Mouse (Mus musculus) neutrophil, adult 5-6 weeks (primary cell): ENCODE measurements around the gene Coq10b. TPM values are rescaled to one million over a fixed set of nuclear protein-coding genes. Genes with fewer than 3 reads are reported as not detected.
"Not testable (repeated sequence)": the region's sequence is repeated elsewhere in the genome, so short reads cannot be mapped to it uniquely, and the experiment has no call there.

Experiments used
- ATAC-seq: fragments of 151-379, 151-347 bp; 2 replicates; pipeline ENCODE4 v1.8.0; 2017; ENCODE audit warnings: mild to moderate bottlenecking, moderate TSS enrichment; ENCODE audit not compliant: insufficient number of reproducible peaks, poor library complexity, low FRiP score, severe bottlenecking; ENCODE audit errors: extremely low read depth
- total RNA-seq: library from RNA; stranded (forward); fragments of 200-1000 nt; gene quantifications from 2 replicates; pipeline ENCODE4 v1.2.3, GENCODE M21; 2017

The Coq10b gene
- total RNA-seq, 1 experiment from 2014 or later: 79.3 TPM

DNA sequence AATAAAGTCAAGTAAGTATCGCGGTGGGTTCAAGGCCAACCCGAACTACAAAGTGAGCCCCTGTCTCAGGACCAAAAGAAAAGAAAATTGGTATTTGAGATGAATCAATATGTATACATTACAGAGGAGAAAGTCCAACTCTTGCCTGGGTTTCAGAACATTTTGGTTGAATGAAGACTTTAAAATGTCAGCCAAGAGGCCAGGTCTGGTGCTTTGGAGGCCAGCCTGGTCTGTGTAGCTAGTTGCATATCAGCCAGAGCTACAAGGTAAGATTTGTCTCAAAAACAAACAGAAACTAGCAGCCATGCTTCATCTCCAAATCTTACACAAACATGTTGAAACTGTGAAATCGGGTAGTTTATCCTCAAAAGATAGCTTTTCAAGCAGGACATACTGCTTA, 1.0 kb downstream of the Coq10b start:
- no peak for ATAC-seq

DNA sequence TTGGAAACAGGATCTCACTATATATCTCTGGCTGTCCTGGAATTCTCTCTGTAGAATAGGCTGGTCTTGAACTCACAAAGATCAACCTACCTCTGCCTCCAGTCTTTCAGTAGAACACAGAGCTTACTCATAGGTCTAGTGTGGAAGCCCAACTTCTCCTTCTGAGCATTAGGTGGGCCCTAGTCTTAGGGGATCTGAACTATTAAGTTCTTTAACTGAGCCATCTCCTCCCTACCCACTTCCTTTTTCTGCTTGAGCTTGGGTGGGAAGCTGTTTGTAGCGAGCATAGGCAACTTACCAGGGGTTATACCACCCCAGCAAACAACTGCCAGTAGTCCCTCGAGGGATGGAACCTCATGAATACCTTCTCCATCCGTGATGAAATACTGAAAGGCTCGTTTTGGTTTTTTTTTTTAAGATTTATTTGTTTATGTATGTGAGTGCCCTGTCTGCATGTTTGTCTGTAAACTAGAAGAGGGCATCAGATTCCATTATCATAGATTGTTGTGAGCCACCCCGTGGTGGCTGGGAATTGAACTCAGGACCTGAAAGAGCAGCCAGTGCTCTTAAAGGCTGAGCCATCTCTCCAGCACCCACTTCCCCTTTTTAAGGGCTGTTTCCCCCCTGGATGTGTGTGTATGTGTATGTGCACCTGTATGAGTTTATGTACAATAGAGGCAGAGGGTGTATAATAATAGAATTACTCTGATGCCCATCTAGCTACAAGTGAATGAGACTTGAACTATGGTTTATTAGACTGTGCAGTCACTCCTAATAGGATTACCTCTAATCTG, 2.9 kb downstream of the Coq10b start:
- no peak for ATAC-seq

DNA sequence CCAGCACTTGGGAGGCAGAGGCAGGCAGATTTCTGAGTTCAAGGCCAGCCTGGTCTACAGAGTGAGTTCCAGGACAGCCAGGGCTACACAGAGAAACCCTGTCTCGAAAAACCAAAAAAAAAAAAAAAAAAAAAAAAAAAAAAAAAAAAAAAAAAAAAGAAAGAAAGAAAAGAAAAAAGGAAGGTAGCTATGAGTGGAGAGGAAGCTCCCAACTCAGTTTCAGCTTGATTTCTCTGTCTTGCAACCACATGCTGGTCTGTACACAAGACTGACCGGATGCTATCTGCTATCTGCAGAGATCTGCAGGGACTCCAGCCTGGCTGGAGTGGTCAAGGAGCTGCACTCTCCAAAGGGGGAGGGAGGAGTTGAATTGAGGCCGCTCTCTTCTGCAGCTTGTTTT, 5.8 kb downstream of the Coq10b start:
- ATAC-seq: not testable (repeated sequence)

DNA sequence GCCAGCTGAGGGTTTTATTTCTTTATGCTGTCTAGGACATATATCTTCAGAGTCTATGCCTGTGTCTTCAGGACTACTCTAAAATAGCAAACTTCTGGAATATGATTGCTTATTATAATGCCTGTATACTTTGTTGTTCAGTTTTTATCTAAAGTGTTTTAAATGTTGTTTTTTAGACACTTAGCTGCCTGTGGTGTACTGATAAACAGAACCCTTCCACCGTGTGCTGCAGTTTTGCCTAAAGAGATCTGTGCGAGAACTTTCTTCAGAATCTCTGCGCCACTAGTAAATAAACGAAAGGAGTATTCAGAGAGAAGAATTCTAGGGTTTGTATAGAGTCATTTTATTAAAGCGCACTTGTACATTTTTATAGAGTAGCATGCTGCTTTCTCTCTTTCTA, 8.5 kb downstream of the Coq10b start:
- no peak for ATAC-seq

DNA sequence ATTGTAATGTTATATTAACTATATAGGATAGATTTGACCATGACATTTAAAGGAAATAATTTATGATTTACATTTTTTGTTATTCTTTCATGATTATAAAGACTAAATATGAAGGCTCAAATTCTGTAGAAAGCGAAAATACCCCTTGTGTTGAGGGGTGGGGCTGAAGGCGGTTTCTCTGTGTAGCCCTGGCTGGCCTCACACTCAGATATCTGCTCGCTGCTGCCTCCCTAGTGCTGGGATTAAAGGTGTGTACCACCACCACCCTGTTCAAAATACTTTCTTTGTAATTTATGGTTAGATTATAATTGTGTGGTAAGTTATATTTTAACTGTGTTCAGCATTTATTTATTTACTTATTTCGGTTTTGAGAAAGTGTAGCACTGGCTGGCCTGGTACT, 9.2 kb downstream of the Coq10b start:
- no peak for ATAC-seq

DNA sequence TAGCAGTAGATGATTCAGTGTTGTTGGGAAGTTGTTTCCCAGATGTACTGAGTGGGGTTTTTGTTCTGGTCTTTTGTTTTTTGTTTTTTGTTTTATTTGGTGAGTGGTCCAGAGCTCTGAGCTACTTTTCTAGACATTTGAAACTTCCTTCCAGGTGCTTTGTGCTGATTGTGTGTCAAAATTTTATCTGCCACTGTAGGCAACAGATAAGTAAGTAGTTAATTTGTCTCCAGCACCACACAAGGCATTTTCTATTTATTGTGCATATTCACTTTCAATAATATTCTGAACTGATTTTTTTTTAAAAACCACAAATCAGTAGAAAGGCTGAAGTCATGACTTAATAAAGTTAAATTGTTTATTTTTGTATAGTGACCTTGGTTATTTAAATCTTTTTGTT, 19.8 kb downstream of the Coq10b start:
- not testable (repeated sequence) for ATAC-seq

DNA sequence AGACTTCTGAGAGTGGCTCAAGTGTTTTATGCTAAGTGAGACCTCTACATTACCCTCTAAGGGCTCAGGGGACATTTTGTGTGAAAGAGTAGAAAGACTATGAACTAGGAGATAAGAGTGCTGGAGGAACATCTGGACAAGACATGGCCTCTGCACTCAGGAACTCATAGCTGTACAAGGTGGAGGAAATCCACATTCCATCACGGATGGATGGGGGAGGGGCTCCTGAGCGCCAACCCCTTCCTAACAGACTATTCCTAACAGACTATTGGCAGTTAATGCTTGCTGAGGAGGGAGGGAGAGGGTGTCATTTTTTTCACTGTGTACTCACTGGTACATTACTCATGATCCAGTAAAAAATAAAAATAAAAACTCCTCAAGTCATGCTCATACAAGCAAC, 22.2 kb downstream of the Coq10b start:
- no peak for ATAC-seq

DNA sequence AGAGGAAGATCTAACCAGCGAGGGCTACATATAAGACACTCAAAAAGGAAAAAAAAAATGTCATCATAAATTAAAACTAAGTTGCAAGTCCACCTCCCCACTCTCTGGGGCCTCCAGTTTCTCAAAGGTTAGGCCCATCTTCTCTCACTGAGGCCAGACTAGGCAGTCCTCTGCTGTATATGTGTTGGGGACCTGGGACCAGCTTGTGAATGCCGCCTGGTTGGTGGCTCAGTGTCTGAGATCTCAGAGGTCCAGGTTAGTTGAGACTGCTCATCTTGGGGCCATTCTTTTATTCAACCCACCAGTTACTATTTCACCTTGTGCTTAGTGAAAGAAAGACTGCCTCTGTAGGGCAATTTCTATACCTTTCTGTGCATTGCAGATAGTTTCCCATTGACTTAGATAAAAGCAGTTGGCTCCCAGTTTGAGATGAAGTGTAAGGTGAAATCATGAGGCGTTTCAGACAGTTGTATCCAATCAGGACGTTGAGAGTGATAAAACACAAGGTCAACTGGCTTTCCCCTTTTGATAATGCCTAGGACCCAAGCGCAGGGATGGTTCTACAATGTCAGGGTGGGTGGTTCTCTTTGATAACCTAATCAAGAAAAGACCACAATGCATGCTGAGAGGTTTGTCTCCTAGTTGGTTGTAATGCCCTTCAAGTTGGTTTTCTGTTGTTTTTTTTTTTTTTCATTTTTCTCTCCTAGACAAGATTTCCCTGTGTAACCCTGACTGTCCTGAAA, 23.3 kb downstream of the Coq10b start:
- no peak for ATAC-seq

DNA sequence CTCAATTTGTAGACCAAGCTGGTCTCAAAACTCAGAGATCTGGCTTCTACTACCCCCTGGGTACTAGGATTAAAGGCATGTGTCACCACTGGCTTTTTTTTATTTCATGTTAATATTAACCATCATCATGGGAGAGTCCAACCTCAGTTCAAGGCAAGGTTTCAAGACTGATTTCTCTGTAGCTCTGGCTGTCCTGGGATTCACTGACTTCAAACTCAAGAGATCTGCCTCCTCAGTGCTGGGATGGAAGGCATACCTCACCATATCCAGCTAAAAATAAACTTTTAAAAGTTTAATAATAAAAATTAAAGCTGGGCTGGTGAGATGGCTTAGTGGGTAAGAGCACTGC, 23.8 kb downstream of the Coq10b start:
- no peak for ATAC-seq

DNA sequence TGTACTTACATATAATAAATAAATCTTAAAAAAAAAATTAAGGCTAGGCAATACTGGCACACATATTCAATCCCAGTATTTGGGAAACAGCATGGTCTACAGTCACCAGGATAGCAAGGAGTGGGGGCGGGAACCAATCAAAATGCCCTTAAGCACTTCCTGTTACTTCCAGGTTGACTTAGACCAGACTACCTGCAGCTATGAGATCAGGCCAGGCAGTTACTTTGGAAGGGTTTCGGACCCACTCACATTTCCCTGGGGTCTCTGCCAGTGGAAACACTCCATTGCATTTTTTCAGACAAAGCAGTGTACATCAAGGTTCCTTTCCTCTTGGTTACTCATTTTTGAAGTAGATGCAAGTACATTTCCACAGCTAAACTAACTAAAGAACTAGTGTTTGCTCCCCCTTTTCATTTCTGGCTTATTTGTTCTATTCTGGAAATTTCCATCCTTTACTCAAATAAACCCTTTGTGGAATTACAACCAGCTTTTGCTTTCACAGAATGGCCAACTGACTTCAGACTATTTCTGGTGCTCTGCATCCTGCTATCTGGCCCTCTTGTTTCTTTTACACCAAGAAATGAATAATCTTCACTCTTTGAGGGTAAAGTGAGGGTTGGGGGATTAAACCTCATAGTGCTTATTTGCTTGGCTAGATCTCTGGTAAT, 24.4 kb downstream of the Coq10b start:
- ATAC-seq: no peak

DNA sequence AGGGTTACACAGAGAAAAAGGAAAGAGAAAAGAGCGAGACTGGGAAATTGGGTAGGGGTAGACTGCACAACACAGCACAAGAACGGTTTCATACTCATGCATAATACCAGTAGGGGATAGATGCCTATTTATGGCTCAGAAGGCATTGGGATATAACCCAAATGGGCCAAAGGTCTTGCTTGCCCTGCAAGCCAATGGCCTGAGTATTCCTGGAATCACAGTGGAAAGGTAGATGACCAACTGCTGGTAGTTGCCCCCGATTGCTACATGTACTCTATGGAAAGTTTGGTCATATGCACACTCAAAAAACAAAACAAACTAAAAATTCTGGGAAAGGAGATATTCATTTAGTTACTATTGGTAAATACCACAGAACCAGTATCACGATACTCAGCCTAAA, 27.1 kb downstream of the Coq10b start:
- no peak for ATAC-seq

DNA sequence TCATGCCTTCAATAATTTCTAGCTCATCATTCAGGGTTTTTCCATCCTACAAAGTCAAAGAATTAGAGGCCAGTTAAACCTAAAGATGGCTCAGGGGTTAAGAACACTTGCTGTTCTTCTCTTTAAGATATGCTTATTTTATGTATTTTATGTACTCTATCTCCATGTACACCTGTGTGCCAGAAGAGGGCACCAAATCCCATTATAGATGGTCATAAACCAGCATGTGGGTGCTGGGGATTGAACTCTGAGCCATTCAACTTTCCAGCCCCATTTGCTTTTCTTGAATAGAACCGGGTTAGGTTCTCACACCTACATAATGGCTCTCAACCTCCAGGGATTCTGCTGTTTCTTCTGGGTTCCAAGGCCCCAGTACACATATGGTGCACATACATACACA, 29.5 kb downstream of the Coq10b start:
- ATAC-seq: no peak

DNA sequence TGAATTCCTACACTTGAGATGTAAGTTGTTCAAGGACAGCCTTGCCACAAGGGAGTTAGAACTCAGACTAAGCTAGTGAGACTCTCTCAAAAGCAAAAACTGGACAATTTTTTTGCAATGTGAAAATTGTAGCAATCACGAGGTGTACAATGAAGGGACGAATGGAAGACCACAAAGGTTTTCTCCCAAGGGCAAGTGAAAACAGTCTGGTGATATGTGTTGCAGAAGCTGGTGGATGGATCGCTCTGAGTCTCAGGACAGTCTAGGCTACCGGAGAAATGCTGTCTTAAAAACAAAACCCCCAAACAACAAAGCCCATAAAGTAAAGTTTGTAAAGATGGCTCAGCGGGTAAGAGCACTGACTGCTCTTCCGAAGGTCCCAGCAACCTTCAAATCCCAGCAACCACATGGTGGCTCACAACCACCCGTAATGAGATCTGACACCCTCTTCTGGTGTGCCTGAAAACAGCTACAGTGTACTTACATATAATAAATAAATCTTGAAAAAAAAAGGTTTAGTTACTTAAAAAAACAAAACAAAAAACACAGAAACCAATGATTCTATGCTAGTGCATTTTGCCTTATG, 33.3 kb downstream of the Coq10b start:
- ATAC-seq: no peak

DNA sequence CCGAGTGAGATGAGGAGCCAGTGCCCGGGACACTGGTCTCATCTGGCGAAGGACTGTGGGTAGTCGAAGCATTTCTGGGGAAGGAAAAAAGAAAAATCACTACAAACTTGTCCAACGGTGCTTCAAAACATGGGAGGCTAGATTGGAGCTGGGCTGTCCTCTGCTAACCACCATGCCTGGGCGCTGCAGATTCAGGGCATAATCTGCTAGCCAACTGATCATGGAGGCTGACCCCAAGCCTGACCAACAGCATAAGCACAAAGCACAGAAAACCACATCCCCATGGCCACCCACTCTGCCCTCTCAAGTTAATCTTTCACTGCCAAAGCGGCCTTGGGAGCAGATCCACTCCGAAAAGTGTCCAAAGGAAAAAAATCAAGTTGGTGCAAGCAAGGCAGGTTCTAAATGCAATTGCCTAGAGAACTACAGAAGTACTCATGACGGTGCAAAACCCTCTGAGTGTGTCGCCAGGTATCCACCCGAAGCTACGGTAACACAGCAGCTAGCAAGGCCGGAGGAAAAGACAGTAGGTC, 34.4 kb downstream of the Coq10b start:
- ATAC-seq: no peak; the same call in 1 of the 2 replicates

DNA sequence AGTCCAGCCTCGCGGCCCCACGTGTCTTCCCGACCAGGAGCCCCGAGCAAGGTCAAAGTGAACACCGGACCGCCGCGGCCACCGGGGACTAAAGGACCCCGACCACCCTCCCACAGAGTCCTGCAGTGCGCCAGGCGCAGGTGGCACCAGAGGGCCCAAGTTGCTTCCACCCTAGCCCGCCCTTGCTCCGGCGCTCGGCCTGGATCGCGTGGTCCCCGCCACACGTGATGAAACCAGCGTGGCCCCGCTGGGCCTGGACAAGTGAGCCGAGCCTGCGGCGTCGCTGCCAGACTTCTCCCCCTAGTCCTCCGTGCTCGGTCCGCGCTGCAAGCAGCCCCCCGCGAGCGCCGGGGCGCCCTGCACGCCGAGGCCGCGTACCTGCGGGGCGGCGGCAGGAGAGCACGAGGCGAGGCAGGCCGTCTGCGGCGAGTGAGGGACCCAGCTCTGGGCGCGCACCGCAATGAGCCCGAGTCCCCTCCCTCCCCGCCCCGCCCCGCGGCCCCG, 34.9 kb downstream of the Coq10b start:
- peak; percentile 10; the same call in 1 of the 2 replicates for ATAC-seq

DNA sequence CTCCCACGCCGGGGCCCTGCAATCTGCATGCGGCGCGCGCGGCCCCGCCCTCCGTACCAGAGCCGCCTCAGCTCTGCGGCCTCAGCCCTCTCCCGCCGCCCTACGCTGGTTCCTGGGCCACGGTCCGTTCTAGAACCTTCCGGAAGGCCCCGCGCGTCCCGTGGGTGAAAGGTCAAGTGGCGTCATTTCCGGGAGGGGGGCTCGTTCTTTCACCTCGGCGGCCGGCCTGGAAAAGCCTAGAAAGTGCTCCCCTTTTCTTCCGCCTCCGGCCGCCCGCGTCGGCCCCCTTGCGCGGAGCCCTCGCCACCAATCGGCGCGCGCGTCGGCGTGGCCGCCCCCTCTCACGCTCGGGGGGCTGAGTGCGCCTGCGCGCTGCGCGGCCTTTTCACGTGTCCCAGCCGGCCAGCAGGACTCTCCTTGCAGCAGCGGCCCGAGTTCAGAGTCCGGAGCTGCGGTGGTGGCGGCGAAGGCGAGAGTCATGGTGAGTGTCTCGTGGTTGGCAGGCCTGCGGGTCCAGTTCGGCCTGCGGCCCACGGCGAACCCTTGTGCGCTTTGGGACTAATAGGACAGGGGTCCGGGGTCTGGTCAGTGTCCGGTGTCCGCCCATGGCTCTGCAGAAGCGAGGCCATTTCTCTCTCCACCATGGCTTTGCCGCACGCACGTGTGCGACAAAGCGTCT, 35.5 kb downstream of the Coq10b start, which contains the start of the genes Hspe1 and Hspd1:
Hspe1 (plus strand) TSS at position 201 of the 679 bp plus-strand sequence.
Hspd1 (minus strand) TSS at position 312 of the 679 bp plus-strand sequence.
- peak; percentile 94 for ATAC-seq

DNA sequence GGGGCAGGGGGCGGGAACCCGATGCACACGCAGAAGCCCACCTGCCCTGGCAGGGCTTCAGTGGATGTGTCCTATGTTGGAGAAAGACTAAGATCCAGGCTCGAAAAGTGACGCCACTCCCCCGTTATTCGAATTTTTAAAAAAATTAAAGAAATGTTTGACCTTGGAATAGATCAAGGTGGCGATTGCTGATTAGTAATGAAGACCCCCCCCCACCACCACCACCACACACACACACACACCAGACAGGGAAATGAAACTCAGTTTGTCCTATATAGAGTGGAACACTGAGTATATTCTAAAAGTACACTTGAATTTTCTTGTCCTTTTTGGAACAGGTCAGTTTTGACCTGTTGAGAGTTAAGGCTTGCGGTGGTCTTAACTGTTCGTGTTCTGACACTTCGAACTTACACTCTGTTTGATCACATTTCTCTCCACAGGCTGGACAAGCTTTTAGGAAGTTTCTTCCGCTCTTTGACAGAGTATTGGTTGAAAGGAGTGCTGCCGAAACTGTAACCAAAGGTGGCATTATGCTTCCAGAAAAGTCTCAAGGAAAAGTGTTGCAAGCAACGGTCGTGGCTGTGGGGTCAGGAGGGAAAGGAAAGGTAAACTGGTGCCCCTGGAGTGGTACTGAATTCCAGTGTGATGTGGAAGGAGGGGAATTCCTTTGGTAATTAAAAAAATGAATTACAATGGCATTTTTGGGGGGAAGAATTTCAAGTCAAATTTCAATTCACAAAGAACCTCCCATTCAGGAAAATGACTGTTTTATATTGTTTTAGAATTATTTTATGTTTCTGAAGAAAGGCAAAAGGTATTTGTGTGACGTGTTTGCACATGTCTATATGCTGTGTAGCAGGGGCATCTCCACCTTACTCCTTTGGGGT, 36.3 kb downstream of the Coq10b start:
- ATAC-seq: no peak
